ENCODE assay signal across 8 mouse cellular contexts in the genomic region with DNA sequence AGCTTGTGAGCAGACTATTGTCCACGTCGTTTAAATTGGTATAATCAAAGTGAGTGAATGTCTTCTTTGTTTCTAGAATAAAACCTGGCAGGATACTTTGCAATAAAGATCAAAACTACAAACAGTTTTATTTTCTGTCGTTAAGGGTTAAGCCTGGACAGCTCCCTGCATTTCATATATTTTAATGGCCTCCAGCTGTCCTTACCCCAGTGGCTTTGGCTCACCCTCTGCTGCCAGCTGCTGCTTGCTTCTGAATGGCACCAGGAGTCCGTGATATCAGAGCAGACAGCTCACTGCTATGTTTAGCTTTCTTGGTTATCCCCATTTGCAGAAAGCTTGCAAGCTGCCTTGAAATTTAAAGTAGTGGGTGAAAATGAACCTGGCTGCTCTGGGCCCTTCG. TPM values are rescaled to one million over a fixed set of nuclear protein-coding genes. Genes with fewer than 3 reads are reported as not detected.
DNase-seq lines count a peak whose midpoint lies in the region; ATAC-seq and TF ChIP-seq lines count a peak whose summit lies in the region.

No protein-coding gene starts in this region.

- no peak overlapping the region for H3K9ac ChIP-seq in ES-Bruce4 (ENCODE audit: low read depth, poor library complexity, severe bottlenecking)
- H3K9ac ChIP-seq in forebrain, embryonic 16.5 days (replicated peaks; ENCODE audit: low read depth, low read length) = peak overlapping the region; percentile 75
- H3K9ac ChIP-seq in intestine, embryonic 16.5 days (ENCODE audit: low read depth, low read length) = peak overlapping the region; percentile 86
- H3K9ac ChIP-seq in midbrain, embryonic 16.5 days (ENCODE audit: low read depth, low read length) = peak overlapping the region; percentile 86

- H3K36me3 ChIP-seq in ES-Bruce4 (ENCODE audit: control insufficient read depth, insufficient read depth, low read length, poor library complexity, severe bottlenecking) = no peaks in the 10 kb centered on the region
- peaks cover under 1% of the 10 kb centered on the region; the same call in 1 of the 2 replicates for H3K36me3 ChIP-seq in forebrain, embryonic 16.5 days (ENCODE audit: control insufficient read depth, insufficient read depth)
- no peaks in the 10 kb centered on the region for H3K36me3 ChIP-seq in intestine, embryonic 16.5 days (ENCODE audit: control insufficient read depth, insufficient read depth, low read length)
- H3K36me3 ChIP-seq in midbrain, embryonic 16.5 days (ENCODE audit: control insufficient read depth, insufficient read depth, low read length) = peaks cover 11% of the 10 kb centered on the region; the same call in 1 of the 2 replicates

- H3K27ac ChIP-seq in ES-Bruce4 (ENCODE audit: insufficient read depth, low read length) = no peak overlapping the region
- H3K27ac ChIP-seq in forebrain, embryonic 16.5 days (ENCODE audit: low read length) = peak overlapping the region; percentile 56
- H3K27ac ChIP-seq in intestine, embryonic 16.5 days (ENCODE audit: low read length) = 0 out of 2 replicates have a peak overlapping the region, but pooled peaks have one; percentile 14
- H3K27ac ChIP-seq in midbrain, embryonic 16.5 days (ENCODE audit: low read length) = no peak overlapping the region

- H3K27me3 ChIP-seq in ES-Bruce4 (ENCODE audit: control insufficient read depth, insufficient read depth, low read length, poor library complexity, severe bottlenecking) = no peaks in the 10 kb centered on the region
- no peaks in the 10 kb centered on the region; the same call in 1 of the 2 replicates for H3K27me3 ChIP-seq in forebrain, embryonic 16.5 days (replicated peaks; ENCODE audit: control insufficient read depth, insufficient read depth, low read length)
- H3K27me3 ChIP-seq in intestine, embryonic 16.5 days (replicated peaks; ENCODE audit: control insufficient read depth, insufficient read depth, low read length) = no peaks in the 10 kb centered on the region
- no peaks in the 10 kb centered on the region for H3K27me3 ChIP-seq in midbrain, embryonic 16.5 days (ENCODE audit: control insufficient read depth, insufficient read depth, low read depth, low read length)

- intact Hi-C loops in gastrocnemius, postnatal 36 days (cut with DNase I) = loop anchor here (10.0 kb wide), 1 partner anchor 577 kb away; the partner anchor contains the start of genes Cryzl1 and Itsn1

- peaks cover 3% of the 10 kb centered on the region for H3K4me1 ChIP-seq in ES-Bruce4 (ENCODE audit: control insufficient read depth, insufficient read depth, low read length)
- peaks cover 20% of the 10 kb centered on the region for H3K4me1 ChIP-seq in forebrain, embryonic 16.5 days (replicated peaks; ENCODE audit: control insufficient read depth, insufficient read depth, low read length)
- H3K4me1 ChIP-seq in intestine, embryonic 16.5 days (ENCODE audit: control insufficient read depth, insufficient read depth, low read length) = peaks cover 18% of the 10 kb centered on the region
- H3K4me1 ChIP-seq in midbrain, embryonic 16.5 days (ENCODE audit: control insufficient read depth, insufficient read depth, low read length) = peaks cover 11% of the 10 kb centered on the region

- no peak for TF ChIP-seq EP300 in ES-Bruce4 (IDR thresholded peaks at IDR 0.05; ENCODE audit: insufficient read depth, low read depth, low read length)

- peak overlapping the region; percentile 87 for H3K4me3 ChIP-seq in ES-Bruce4 (ENCODE audit: low read depth, low read length)
- H3K4me3 ChIP-seq in forebrain, embryonic 16.5 days (replicated peaks; ENCODE audit: low read length) = peak overlapping the region; percentile 67
- H3K4me3 ChIP-seq in intestine, embryonic 16.5 days (ENCODE audit: low read length) = peak overlapping the region; percentile 73
- peak overlapping the region; percentile 70 for H3K4me3 ChIP-seq in midbrain, embryonic 16.5 days (ENCODE audit: low read depth, low read length)

- TF ChIP-seq CTCF in ES-Bruce4 (IDR thresholded peaks at IDR 0.05; ENCODE audit: low read depth, low read length) = no peak

- ATAC-seq in forebrain, embryonic 16.5 days = no peak
- ATAC-seq in intestine, embryonic 16.5 days = no peak
- peak; percentile 37 for ATAC-seq in midbrain, embryonic 16.5 days
- ATAC-seq in monocyte, adult 5-6 weeks (replicated peaks; ENCODE audit: insufficient number of reproducible peaks, low FRiP score, low TSS enrichment, poor library complexity, severe bottlenecking) = no peak

- no peak for TF ChIP-seq POLR2A in ES-Bruce4 (IDR thresholded peaks at IDR 0.05; ENCODE audit: insufficient read depth, low read length)

- 20% methylated on average over 5 of the region's 5 CpGs for WGBS in forebrain, embryonic 16.5 days
- 27% methylated on average over 5 of the region's 5 CpGs for WGBS in intestine, embryonic 16.5 days
- 24% methylated on average over 5 of the region's 5 CpGs for WGBS in midbrain, embryonic 16.5 days

- DNase-seq in gastrocnemius, adult 18-20 months (ENCODE audit: low spot score) = peak; percentile 50
- no peak for DNase-seq in gastrocnemius, postnatal 36 days
- no peak for DNase-seq in right cerebral cortex, postnatal 14 days

- H3K9me3 ChIP-seq in ES-Bruce4 (replicated peaks; ENCODE audit: control insufficient read depth, insufficient read depth, low read length, poor library complexity, severe bottlenecking) = no peaks in the 10 kb centered on the region
- H3K9me3 ChIP-seq in forebrain, embryonic 16.5 days (ENCODE audit: control insufficient read depth, low read length) = no peaks in the 10 kb centered on the region
- H3K9me3 ChIP-seq in intestine, embryonic 16.5 days (ENCODE audit: control insufficient read depth, low read length) = no peaks in the 10 kb centered on the region
- H3K9me3 ChIP-seq in midbrain, embryonic 16.5 days (replicated peaks; ENCODE audit: control insufficient read depth, low read length, poor library complexity, severe bottlenecking) = no peaks in the 10 kb centered on the region

- peak overlapping the region; percentile 63 for H3K4me2 ChIP-seq in forebrain, embryonic 16.5 days (ENCODE audit: low read length)
- peak overlapping the region; percentile 78 for H3K4me2 ChIP-seq in intestine, embryonic 16.5 days (ENCODE audit: low read depth, low read length)
- peak overlapping the region; percentile 65 for H3K4me2 ChIP-seq in midbrain, embryonic 16.5 days (ENCODE audit: low read length)

RNA-seq across cellular contexts. Expression of gene Smim11, which starts 0.9 kb away (rescaled TPM):
- 10 to 100 TPM; 72.4 to 76.2 TPM for total RNA-seq in gastrocnemius, adult 18-20 months (2021)
- 10 to 100 TPM; 52.2 to 67.4 TPM for total RNA-seq in gastrocnemius, postnatal 36 days (2021)
- polyA plus RNA-seq in ES-Bruce4 (2011; ENCODE audit: insufficient read depth, insufficient read length, low read depth, missing spikeins) = 28.7 and 37.2 TPM in 2 replicates
- 83.0 and 89.0 TPM in 2 replicates for polyA plus RNA-seq in forebrain, embryonic 16.5 days (2015; fragmentation: Nextera tagmentation; extraction: Ambion mirVana)
- 98.0 and 101 TPM in 2 replicates for polyA plus RNA-seq in intestine, embryonic 16.5 days (2015; fragmentation: Nextera tagmentation; extraction: Ambion mirVana)
- polyA plus RNA-seq in midbrain, embryonic 16.5 days (2015; fragmentation: Nextera tagmentation; extraction: Ambion mirVana) = 56.0 and 62.3 TPM in 2 replicates
- total RNA-seq in monocyte, adult 5-6 weeks (2017) = 47.9 to 91.8 TPM (median 57.4 TPM) in 3 replicates

RNA-seq across cellular contexts. Expression of gene Kcne2, which starts 9.8 kb away (rescaled TPM):
- not detected for total RNA-seq in gastrocnemius, adult 18-20 months (2021)
- total RNA-seq in gastrocnemius, postnatal 36 days (2021) = not detected
- polyA plus RNA-seq in ES-Bruce4 (2011; ENCODE audit: insufficient read depth, insufficient read length, low read depth, missing spikeins) = not detected in 2 replicates
- polyA plus RNA-seq in forebrain, embryonic 16.5 days (2015; fragmentation: Nextera tagmentation; extraction: Ambion mirVana) = 9.1 and 12.3 TPM in 2 replicates
- polyA plus RNA-seq in intestine, embryonic 16.5 days (2015; fragmentation: Nextera tagmentation; extraction: Ambion mirVana) = 0.10 and 0.21 TPM in 2 replicates
- polyA plus RNA-seq in midbrain, embryonic 16.5 days (2015; fragmentation: Nextera tagmentation; extraction: Ambion mirVana) = 8.1 and 8.5 TPM in 2 replicates
- not detected in 3 replicates for total RNA-seq in monocyte, adult 5-6 weeks (2017)

RNA-seq across cellular contexts. Expression of gene Fam243, which starts 19.3 kb away (rescaled TPM):
- not detected for total RNA-seq in gastrocnemius, adult 18-20 months (2021)
- not detected for total RNA-seq in gastrocnemius, postnatal 36 days (2021)
- polyA plus RNA-seq in ES-Bruce4 (2011; ENCODE audit: insufficient read depth, insufficient read length, low read depth, missing spikeins) = not detected in 2 replicates
- 0.09 and 0.15 TPM in 2 replicates for polyA plus RNA-seq in forebrain, embryonic 16.5 days (2015; fragmentation: Nextera tagmentation; extraction: Ambion mirVana)
- not detected in 2 replicates for polyA plus RNA-seq in intestine, embryonic 16.5 days (2015; fragmentation: Nextera tagmentation; extraction: Ambion mirVana)
- polyA plus RNA-seq in midbrain, embryonic 16.5 days (2015; fragmentation: Nextera tagmentation; extraction: Ambion mirVana) = not detected in 2 replicates
- not detected in 3 replicates for total RNA-seq in monocyte, adult 5-6 weeks (2017)

RNA-seq across cellular contexts. Expression of gene Kcne1, which starts 57.3 kb away (rescaled TPM):
- not detected for total RNA-seq in gastrocnemius, adult 18-20 months (2021)
- total RNA-seq in gastrocnemius, postnatal 36 days (2021) = not detected
- polyA plus RNA-seq in ES-Bruce4 (2011; ENCODE audit: insufficient read depth, insufficient read length, low read depth, missing spikeins) = not detected in 2 replicates
- 0.10 TPM in 1 of 2 replicates, not detected in the other for polyA plus RNA-seq in forebrain, embryonic 16.5 days (2015; fragmentation: Nextera tagmentation; extraction: Ambion mirVana)
- not detected in 2 replicates for polyA plus RNA-seq in intestine, embryonic 16.5 days (2015; fragmentation: Nextera tagmentation; extraction: Ambion mirVana)
- polyA plus RNA-seq in midbrain, embryonic 16.5 days (2015; fragmentation: Nextera tagmentation; extraction: Ambion mirVana) = not detected in 2 replicates
- total RNA-seq in monocyte, adult 5-6 weeks (2017) = not detected in 3 replicates

Comparison
In these comparisons a context has a peak if more than half of its experiments do, and no peak if none do; other contexts are left out.
1. H3K27ac ChIP-seq: peak in forebrain, embryonic 16.5 days (single experiment) and intestine, embryonic 16.5 days (single experiment); none in ES-Bruce4 (single experiment) and midbrain, embryonic 16.5 days (single experiment).
2. Peak in every context shown above with its lines, with median percentiles within 50 percentile points of each other: H3K4me3 ChIP-seq and H3K4me2 ChIP-seq.